Mouse (Mus musculus): Measurements from ENCODE around the gene Hltf. TPM values are rescaled to one million over a fixed set of nuclear protein-coding genes. Genes with fewer than 3 reads are reported as not detected.

Hltf gene
- polyA plus RNA-seq, 1 experiment from 2014 or later, result 20.4 TPM

- ATAC-seq (ENCODE audit: low read depth), result no peak
- WGBS, result 84% methylated on average over 1 of the region's 1 CpGs
- H3K27ac ChIP-seq (replicated peaks; ENCODE audit: low read depth, low read length), result no peak overlapping the region
Measured at GRCm38 (mm10) chr3:20132731-20133130, 75.1 kb downstream of the Hltf start.

GRCm38 (mm10) chr3:20133745-20134144 is 76.1 kb downstream of the Hltf start:
- WGBS, result 91% methylated on average over 1 of the region's 1 CpGs
- ATAC-seq (ENCODE audit: low read depth) (no peak), DNase-seq (ENCODE audit: low spot score) (no peak)
- Histone ChIP-seq H3K4me2 (ENCODE audit: low read depth, low read length) (no peak overlapping the region), H3K9me3 (ENCODE audit: control insufficient read depth, low read length) (no peaks in the 10 kb centered on the region), H3K27me3 (replicated peaks; ENCODE audit: control insufficient read depth, insufficient read depth, low read length) (no peaks in the 10 kb centered on the region), H3K9ac (ENCODE audit: low read depth, low read length) (no peak overlapping the region), H3K36me3 (ENCODE audit: control insufficient read depth, insufficient read depth, low read length) (no peaks in the 10 kb centered on the region), H3K4me1 (ENCODE audit: control insufficient read depth, insufficient read depth, low read length) (no peaks in the 10 kb centered on the region), H3K27ac (replicated peaks; ENCODE audit: low read depth, low read length) (no peak overlapping the region), H3K4me3 (ENCODE audit: low read depth, low read length) (no peak overlapping the region)

More at GRCm38 (mm10) chr3:20132731-20133130, 75.1 kb downstream of the Hltf start:
- Histone ChIP-seq H3K9ac (ENCODE audit: low read depth, low read length) (no peak overlapping the region), H3K9me3 (ENCODE audit: control insufficient read depth, low read length) (no peaks in the 10 kb centered on the region), H3K4me2 (ENCODE audit: low read depth, low read length) (no peak overlapping the region), H3K4me3 (ENCODE audit: low read depth, low read length) (no peak overlapping the region), H3K27me3 (replicated peaks; ENCODE audit: control insufficient read depth, insufficient read depth, low read length) (no peaks in the 10 kb centered on the region), H3K4me1 (ENCODE audit: control insufficient read depth, insufficient read depth, low read length) (no peaks in the 10 kb centered on the region), H3K36me3 (ENCODE audit: control insufficient read depth, insufficient read depth, low read length) (no peaks in the 10 kb centered on the region)
- DNase-seq (ENCODE audit: low spot score), result no peak

GRCm38 (mm10) chr3:20134545-20134944 is 76.9 kb downstream of the Hltf start:
- Histone ChIP-seq H3K36me3 (ENCODE audit: control insufficient read depth, insufficient read depth, low read length) (no peaks in the 10 kb centered on the region), H3K27ac (replicated peaks; ENCODE audit: low read depth, low read length) (no peak overlapping the region), H3K4me2 (ENCODE audit: low read depth, low read length) (no peak overlapping the region), H3K27me3 (replicated peaks; ENCODE audit: control insufficient read depth, insufficient read depth, low read length) (no peaks in the 10 kb centered on the region), H3K9me3 (ENCODE audit: control insufficient read depth, low read length) (no peaks in the 10 kb centered on the region), H3K4me3 (ENCODE audit: low read depth, low read length) (no peak overlapping the region), H3K9ac (ENCODE audit: low read depth, low read length) (no peak overlapping the region), H3K4me1 (ENCODE audit: control insufficient read depth, insufficient read depth, low read length) (no peaks in the 10 kb centered on the region)
- ATAC-seq (ENCODE audit: low read depth) (no peak), DNase-seq (ENCODE audit: low spot score) (no peak)
- 77% methylated on average over 3 of the region's 3 CpGs for WGBS

- Histone ChIP-seq H3K9me3 (ENCODE audit: control insufficient read depth, low read length) (no peaks in the 10 kb centered on the region), H3K27me3 (replicated peaks; ENCODE audit: control insufficient read depth, insufficient read depth, low read length) (no peaks in the 10 kb centered on the region), H3K9ac (ENCODE audit: low read depth, low read length) (no peak overlapping the region), H3K4me2 (ENCODE audit: low read depth, low read length) (no peak overlapping the region), H3K4me3 (ENCODE audit: low read depth, low read length) (no peak overlapping the region), H3K4me1 (ENCODE audit: control insufficient read depth, insufficient read depth, low read length) (no peaks in the 10 kb centered on the region), H3K27ac (replicated peaks; ENCODE audit: low read depth, low read length) (no peak overlapping the region), H3K36me3 (ENCODE audit: control insufficient read depth, insufficient read depth, low read length) (no peaks in the 10 kb centered on the region)
- WGBS, result 90% methylated on average over 9 of the region's 9 CpGs
- no peak for ATAC-seq (ENCODE audit: low read depth)
- DNase-seq (ENCODE audit: low spot score), result no peak
Measured at GRCm38 (mm10) chr3:20136868-20137581, 79.4 kb downstream of the Hltf start.

GRCm38 (mm10) chr3:20141240-20141639 is 83.6 kb downstream of the Hltf start:
- DNase-seq (ENCODE audit: low spot score) (no peak), ATAC-seq (ENCODE audit: low read depth) (no peak)
- Histone ChIP-seq H3K4me1 (ENCODE audit: control insufficient read depth, insufficient read depth, low read length) (no peaks in the 10 kb centered on the region), H3K36me3 (ENCODE audit: control insufficient read depth, insufficient read depth, low read length) (no peaks in the 10 kb centered on the region), H3K4me3 (ENCODE audit: low read depth, low read length) (no peak overlapping the region), H3K27ac (replicated peaks; ENCODE audit: low read depth, low read length) (no peak overlapping the region), H3K9me3 (ENCODE audit: control insufficient read depth, low read length) (no peaks in the 10 kb centered on the region), H3K27me3 (replicated peaks; ENCODE audit: control insufficient read depth, insufficient read depth, low read length) (no peaks in the 10 kb centered on the region), H3K9ac (ENCODE audit: low read depth, low read length) (no peak overlapping the region), H3K4me2 (ENCODE audit: low read depth, low read length) (no peak overlapping the region)

GRCm38 (mm10) chr3:20141679-20142078 is 84.1 kb downstream of the Hltf start:
- Histone ChIP-seq H3K4me1 (ENCODE audit: control insufficient read depth, insufficient read depth, low read length) (peaks cover 2% of the 10 kb centered on the region; the same call in 1 of the 2 replicates), H3K36me3 (ENCODE audit: control insufficient read depth, insufficient read depth, low read length) (no peaks in the 10 kb centered on the region), H3K4me3 (ENCODE audit: low read depth, low read length) (no peak overlapping the region), H3K9ac (ENCODE audit: low read depth, low read length) (no peak overlapping the region), H3K27me3 (replicated peaks; ENCODE audit: control insufficient read depth, insufficient read depth, low read length) (no peaks in the 10 kb centered on the region), H3K27ac (replicated peaks; ENCODE audit: low read depth, low read length) (no peak overlapping the region), H3K9me3 (ENCODE audit: control insufficient read depth, low read length) (no peaks in the 10 kb centered on the region), H3K4me2 (ENCODE audit: low read depth, low read length) (no peak overlapping the region)
- WGBS, result 32% methylated on average over 1 of the region's 1 CpGs
- DNase-seq (ENCODE audit: low spot score) (peak; percentile 31), ATAC-seq (ENCODE audit: low read depth) (no peak)

- H3K4me2 ChIP-seq (ENCODE audit: low read depth, low read length), result no peak overlapping the region
- H3K4me3 ChIP-seq (ENCODE audit: low read depth, low read length), result no peak overlapping the region
- ATAC-seq (ENCODE audit: low read depth) (no peak), DNase-seq (ENCODE audit: low spot score) (no peak)
- peaks cover 3% of the 10 kb centered on the region; the same call in 1 of the 2 replicates for H3K4me1 ChIP-seq (ENCODE audit: control insufficient read depth, insufficient read depth, low read length)
- 86% methylated on average over 2 of the region's 2 CpGs for WGBS
- no peak overlapping the region for H3K9ac ChIP-seq (ENCODE audit: low read depth, low read length)
- no peaks in the 10 kb centered on the region for H3K9me3 ChIP-seq (ENCODE audit: control insufficient read depth, low read length)
- no peaks in the 10 kb centered on the region for H3K27me3 ChIP-seq (replicated peaks; ENCODE audit: control insufficient read depth, insufficient read depth, low read length)
- H3K27ac ChIP-seq (replicated peaks; ENCODE audit: low read depth, low read length), result no peak overlapping the region
- no peaks in the 10 kb centered on the region for H3K36me3 ChIP-seq (ENCODE audit: control insufficient read depth, insufficient read depth, low read length)
Measured at GRCm38 (mm10) chr3:20142101-20142500, 84.5 kb downstream of the Hltf start.

- H3K4me2 ChIP-seq (ENCODE audit: low read depth, low read length), result no peak overlapping the region
- peaks cover 3% of the 10 kb centered on the region; the same call in 1 of the 2 replicates for H3K4me1 ChIP-seq (ENCODE audit: control insufficient read depth, insufficient read depth, low read length)
- 60% methylated on average over 3 of the region's 3 CpGs for WGBS
Measured at GRCm38 (mm10) chr3:20142576-20142975, 85.0 kb downstream of the Hltf start.

GRCm38 (mm10) chr3:20143726-20144125 is 86.1 kb downstream of the Hltf start:
- H3K36me3 ChIP-seq (ENCODE audit: control insufficient read depth, insufficient read depth, low read length), result peaks cover 4% of the 10 kb centered on the region; the same call in 1 of the 2 replicates
- H3K27ac ChIP-seq (replicated peaks; ENCODE audit: low read depth, low read length), result no peak overlapping the region
- H3K4me2 ChIP-seq (ENCODE audit: low read depth, low read length), result no peak overlapping the region
- WGBS, result 72% methylated on average over 3 of the region's 3 CpGs
- peaks cover 3% of the 10 kb centered on the region; the same call in 1 of the 2 replicates for H3K4me1 ChIP-seq (ENCODE audit: control insufficient read depth, insufficient read depth, low read length)
- H3K4me3 ChIP-seq (ENCODE audit: low read depth, low read length), result no peak overlapping the region
- ATAC-seq (ENCODE audit: low read depth), result no peak
- H3K9ac ChIP-seq (ENCODE audit: low read depth, low read length), result no peak overlapping the region
- no peak for DNase-seq (ENCODE audit: low spot score)
- H3K9me3 ChIP-seq (ENCODE audit: control insufficient read depth, low read length), result no peaks in the 10 kb centered on the region
- H3K27me3 ChIP-seq (replicated peaks; ENCODE audit: control insufficient read depth, insufficient read depth, low read length), result no peaks in the 10 kb centered on the region

More at GRCm38 (mm10) chr3:20142576-20142975, 85.0 kb downstream of the Hltf start:
- Histone ChIP-seq H3K27ac (replicated peaks; ENCODE audit: low read depth, low read length) (no peak overlapping the region), H3K27me3 (replicated peaks; ENCODE audit: control insufficient read depth, insufficient read depth, low read length) (no peaks in the 10 kb centered on the region), H3K9ac (ENCODE audit: low read depth, low read length) (no peak overlapping the region), H3K4me3 (ENCODE audit: low read depth, low read length) (no peak overlapping the region), H3K36me3 (ENCODE audit: control insufficient read depth, insufficient read depth, low read length) (no peaks in the 10 kb centered on the region), H3K9me3 (ENCODE audit: control insufficient read depth, low read length) (no peaks in the 10 kb centered on the region)
- DNase-seq (ENCODE audit: low spot score), result no peak
- no peak for ATAC-seq (ENCODE audit: low read depth)

Measured in embryonic facial prominence, embryonic 14.5 days (tissue).